Mouse (Mus musculus): Measurements from ENCODE around the gene Gm20388.

The Gm20388 gene

DNA sequence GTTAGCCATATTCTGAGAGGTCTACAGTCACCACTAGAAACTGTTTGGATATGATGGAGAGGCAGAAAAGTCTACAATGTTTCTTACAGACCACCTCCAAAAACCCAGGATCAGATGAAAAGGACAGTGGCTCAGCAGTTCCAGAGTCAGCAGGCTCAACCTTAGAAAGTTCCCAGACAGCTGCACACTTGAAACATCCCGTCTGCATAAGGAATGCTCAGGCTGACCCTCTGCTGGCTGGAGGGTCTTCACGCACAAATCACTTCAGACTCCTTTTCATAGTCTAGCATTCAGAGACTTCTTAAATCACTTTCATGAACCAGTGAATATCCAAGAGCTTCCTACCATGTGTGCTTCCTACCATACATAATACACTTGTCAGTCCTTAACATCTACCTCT is 3081.7 kb downstream of the Gm20388 start:
- DNase-seq: no peak

DNA sequence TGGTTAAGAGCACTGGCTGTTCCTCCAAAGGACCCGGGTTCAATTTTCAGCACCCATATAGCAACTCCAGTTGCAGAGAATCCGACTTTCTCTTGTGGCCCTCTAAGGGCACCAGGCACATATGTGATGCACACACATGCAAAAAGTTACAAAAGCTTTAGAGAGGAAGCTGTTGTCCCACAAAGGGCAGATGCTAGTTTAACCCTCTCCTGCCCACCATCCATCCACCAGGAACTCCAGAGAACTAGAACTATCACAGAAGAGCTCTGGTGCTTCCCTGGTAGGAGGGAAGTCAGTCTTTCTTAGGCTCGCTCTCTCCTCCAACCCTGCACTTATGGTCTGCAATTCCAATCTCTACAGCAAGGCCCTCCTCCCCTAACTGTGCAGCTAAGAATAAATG is 3082.4 kb downstream of the Gm20388 start:
- no peak for DNase-seq

DNA sequence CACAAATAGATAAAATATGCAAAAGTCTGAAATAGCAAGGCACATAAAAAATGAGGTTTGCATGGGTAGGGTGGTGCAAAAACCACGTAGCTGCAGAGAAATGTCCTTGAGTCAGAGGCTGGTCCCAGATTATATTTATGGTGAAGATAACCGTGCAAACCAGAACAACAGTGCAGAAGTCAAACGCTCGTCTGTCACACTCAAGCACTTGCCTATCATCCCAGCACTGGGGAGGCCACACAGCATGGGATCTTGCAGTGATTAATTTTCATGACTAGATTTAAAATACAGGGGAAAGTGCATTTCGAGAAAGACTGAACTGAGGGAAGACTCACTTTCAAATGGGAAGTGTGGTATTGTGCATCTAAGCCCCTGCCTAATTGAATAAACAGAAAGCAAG is 3083.1 kb downstream of the Gm20388 start:
- no peak for DNase-seq

DNA sequence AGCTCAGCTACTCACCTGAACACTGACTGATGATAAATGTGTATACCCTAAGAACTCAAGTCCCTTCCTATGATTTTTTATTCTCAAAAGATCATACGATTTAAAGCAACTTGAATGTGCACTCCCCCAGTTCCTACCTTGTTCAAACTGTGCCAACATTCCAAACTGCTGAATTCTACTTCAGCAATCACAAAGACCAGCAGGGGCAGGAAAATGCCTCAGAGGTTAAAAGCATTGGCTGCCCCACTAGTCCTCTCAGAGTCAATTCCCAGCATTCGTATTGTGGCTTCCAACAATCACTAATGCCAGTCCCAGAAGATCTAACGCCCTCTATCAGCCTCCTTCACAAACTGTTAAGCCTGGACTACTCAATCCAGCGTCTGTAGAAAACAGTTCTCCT is 3087.3 kb downstream of the Gm20388 start:
- no peak for DNase-seq

DNA sequence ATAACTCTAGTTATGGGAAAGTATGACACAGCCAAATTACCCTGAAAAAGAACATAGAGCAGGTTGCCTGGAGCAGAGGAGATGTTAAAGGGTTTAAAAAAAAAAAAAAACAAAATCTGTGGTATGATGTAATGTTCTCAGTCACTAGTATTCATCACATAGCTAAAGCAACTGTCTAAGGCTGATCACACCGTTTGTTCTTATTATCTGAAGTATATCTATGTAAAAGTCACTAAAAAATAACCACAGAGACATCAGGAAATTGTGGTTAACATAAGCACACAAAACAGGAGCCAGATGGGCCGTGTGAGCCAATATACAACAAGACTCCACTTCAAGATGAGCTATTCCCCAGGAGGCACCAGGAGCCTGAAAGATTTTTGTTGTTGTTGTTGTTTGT is 3089.7 kb downstream of the Gm20388 start:
- no peak for DNase-seq

DNA sequence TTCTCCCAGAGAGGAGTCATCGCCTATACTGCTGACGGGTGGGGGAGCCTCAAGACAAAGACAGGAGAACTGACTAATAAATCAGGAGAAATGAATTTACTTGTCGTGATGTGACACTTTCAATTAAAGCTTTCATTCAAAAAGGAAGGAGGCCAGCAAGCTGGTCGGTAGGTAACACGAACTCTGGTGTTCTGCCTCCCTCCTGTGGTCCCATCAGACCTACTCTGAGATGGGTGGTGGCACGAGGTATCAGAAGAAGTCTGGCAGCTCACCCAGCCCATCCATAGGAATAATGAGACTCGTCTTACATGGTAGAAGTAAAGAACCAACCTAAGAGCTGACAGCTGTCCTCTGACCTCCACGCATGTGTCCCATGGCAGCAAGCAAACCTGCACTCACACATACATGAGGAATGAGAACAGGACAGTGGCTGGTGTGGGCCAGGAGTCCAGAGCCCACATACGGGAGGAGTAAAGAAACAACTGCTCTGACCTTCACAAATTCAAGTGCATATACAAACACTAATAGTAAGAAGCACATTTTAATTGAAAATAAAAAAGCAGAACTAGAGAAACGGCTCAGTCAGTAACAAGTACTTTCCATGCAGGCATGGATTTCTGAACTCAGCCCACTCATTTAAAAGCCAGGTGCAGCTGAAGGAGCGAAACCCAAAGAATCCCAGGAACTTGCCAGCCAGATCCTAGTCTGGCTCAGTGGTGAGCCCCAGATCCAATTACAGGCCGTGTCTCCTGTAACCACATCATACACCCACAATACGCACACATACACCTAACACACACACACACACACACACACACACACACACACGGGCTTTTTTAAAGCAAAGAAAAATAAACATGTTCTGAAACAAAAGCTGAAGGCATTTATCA is 3093.6 kb downstream of the Gm20388 start:
- DNase-seq: no peak

DNA sequence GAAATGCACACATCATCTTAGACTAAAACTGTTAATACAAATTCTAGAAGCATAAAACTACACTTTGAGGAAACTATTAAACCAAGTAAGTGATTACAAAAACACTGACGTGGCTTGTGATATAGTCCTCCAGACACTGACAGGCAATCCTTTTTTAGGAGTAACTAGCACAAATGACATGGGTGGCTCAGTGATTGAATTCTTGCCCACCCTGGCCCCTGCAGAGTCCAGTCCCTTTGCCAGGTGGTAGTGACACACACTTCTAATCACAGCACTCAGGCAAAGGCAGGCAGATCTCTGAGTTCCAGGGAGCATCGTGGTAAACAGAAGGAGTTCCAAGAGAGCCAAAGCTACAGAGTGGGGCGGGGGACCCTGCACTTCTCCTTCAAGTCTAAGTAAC is 3094.7 kb downstream of the Gm20388 start:
- no peak for DNase-seq

DNA sequence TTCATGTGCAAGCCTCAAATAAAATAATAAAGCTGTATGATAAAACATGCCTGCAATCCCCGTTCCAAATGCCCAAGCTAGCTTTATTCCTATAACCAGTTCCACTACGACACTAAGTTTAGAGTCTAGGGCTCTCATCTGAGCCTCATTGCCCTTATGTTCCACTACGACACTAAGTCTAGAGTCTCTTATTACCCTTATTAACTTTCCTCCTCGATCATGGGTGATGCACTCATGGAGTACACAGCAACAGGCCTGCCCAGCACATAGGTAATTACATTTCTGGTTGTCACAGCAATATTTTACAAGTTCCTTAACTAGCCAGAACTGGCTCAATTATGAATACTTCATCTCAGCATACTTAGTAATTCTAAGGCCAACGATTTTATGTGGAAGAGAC is 3095.2 kb downstream of the Gm20388 start:
- DNase-seq: no peak

DNA sequence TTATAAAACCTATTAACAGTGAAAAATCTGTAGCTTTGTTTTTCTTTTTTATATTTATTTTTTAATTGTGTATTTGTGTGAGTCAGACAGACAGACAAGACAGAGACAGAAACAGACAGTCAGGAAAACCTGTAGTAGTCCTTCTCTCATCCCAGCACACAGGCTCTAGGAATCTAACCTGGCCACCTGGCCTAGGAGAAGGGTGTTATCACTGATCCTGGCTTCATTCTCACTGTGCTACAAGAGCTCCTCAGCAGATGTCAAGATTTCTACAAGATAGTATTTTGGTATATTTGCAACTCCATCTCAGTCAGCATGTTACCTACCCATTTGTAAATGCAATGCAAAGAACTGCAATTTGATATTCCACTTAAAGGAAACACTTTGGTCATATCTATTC is 3100.7 kb downstream of the Gm20388 start:
- no peak for DNase-seq

DNA sequence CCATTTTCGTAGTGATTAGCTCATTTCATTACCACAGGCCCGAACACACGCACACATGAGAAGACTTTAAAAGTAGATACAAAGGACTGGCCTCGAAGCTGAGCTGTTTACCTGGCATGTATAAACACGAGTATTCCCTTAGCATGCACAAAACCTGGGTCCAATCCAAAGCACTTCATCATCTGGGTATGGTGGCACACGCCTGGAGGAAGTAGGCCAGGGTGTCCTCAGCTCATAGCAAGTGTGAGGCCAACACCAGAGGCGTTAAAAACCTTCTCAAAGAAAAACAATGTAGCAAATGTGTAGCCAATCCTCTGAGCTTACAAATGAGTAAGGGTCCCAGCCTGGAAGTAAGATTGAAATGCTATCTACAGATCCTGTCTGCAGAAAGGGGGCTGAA is 3103.8 kb downstream of the Gm20388 start:
- no peak for DNase-seq

DNA sequence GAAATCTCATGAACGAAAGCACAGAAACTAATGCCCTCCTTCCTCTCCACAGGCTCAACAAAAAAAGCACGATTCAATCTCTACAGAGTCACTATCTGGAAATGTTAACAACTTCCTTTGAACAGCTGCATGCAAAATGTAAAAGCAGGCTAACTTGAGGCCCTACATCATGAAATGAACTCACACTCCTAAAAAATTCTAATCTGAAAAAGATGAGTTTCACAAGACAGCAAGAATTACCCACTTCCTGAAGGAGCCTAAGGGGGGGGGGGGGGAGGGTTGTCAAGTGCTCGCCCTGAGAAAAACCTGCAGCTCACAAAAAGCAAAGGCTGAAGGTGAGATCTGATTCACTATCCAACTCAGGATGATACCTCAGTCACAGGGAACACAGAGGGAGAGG is 3104.4 kb downstream of the Gm20388 start:
- no peak for DNase-seq

DNA sequence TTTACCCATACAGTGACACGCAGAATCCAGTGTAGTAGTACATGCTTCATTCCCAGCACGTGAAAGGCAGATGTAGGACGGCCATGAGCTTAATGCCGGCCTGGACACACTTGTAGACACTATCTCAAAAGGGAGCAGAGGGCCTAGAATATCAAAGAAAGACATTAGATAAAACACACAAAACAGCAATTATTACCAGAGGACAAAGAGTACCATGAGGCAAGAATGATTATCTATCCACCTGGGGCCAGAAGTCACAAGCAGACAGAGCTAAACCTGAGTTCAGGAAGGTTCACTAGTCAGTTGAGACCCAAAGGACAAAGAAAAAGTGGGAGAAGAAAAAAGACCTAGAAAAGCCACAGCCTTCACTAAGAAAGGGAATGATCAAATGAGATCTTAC is 3106.5 kb downstream of the Gm20388 start:
- no peak for DNase-seq

DNA sequence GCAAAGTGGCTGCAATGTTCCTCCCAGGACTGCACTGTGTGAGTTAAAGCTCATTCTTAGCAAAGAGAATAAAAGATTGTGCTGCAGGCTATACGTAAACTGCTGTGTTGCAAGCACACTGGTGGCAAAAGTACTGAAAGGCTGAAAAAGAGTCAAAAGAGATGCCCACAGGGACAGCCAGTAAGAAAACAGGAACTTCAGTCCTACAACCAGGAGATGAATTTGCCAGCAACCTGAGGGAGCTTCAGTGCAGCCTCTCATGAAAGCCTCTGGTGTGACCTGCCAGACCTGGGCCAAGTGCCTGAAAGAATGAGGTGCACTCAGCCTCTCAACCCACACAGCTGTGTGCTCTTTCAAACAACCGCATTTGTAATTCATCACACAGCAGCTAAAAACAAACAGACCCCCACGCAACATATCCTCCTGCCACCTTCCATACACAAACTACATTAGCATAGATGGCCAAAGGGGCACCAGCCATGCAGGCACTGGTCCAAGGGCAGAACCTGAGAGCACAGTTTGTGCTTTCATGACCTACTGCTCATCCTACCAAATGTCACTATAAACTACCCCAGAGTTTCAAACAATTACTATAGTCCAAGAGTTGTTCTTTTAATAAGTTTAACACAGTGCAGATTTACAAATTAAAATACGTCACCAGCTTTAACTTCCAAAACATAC is 3108.0 kb downstream of the Gm20388 start:
- no peak for DNase-seq

DNA sequence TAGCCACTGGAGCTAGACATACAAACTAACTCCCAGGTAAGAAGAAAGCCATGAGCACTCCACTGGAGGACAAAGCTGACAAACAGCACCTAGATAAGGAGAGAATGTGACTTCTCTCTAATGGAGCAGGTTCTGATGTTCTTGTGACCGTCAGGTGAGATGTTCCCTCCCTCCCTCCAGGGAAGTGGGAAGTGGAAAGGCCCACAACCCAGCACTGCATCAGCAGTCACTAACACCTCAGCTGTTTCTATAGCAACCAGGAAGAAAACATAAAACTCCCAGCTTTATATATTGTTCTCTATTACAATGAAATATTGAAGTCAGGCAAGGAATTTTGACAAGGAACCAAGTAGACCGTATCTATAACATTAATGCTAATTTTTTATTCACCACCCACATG is 3109.4 kb downstream of the Gm20388 start:
- DNase-seq: peak in 1 of 2 experiments; percentile 46

DNA sequence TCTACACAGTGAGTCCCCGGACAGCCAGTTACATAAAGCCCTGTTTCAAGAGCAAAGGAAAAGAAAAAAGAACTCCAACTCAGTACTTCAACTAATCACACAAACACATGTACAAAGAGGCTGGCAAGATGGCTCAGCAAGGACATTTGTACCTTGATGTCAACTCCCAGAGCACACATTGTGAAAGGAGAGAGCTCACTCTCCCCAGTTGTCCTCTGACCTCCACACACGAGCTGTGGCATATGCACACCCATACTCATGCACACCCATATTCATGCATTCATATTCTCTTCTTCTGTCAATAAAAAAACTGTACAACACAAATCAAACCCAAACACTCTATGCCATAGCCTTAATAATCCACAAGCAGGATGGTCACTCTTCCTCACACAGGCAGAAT is 3110.2 kb downstream of the Gm20388 start:
- no peak for DNase-seq

DNA sequence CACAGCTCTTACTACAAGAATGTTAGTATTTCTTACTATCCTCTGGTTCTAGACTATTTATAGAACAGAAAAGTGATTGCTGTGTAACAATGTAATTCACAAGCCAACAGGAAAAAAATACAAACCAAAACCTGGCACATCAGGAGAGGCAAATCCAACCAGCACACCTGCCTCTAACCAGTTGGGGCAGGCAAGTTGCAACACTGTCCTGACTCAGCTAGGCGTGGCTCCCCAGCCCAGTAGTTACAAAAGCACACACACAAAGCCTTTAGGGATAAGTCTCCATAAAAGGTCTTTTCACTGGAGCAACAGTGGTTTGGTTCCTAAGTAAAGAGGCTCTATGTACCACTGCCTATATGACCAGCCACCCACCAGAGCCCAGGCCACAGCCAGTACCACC is 3110.6 kb downstream of the Gm20388 start:
- DNase-seq: no peak

DNA sequence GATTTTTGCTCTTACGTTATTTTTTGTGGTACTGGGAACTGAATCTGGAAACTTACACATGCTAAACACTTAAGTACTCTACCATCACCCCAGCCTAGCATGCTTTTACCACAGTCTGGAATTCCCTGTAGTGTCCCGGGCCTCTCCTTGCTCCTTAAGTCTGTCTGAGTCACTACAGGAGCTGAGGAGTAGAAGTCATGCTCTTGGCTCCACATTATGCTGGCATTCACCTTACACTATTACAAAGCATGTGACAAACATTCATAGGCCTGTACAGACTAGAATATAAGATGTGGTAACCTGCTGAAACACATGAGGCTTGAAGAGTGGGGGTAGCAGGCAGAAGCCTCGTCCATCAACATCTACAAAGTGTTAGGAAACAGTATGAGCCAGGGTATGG is 3112.1 kb downstream of the Gm20388 start:
- no peak for DNase-seq

DNA sequence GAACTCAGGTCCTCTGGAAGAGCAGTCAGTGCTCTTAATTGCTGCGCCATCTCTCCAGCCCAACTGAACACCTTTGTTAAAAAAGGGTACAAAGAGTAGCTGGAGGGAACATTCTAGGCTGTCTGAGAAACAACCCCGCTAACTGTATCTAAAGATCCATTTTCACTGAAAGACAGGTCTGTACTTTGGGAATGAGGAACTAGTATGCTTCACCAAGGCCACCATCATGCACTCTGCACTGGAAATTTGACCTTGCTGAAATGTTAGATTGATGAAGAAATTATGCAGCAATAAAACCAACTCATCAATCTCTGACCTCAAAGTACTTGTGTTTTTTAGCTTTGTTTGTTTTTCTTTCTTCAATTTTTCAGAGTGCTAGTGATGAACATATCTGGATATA is 3113.6 kb downstream of the Gm20388 start:
- DNase-seq: no peak

DNA sequence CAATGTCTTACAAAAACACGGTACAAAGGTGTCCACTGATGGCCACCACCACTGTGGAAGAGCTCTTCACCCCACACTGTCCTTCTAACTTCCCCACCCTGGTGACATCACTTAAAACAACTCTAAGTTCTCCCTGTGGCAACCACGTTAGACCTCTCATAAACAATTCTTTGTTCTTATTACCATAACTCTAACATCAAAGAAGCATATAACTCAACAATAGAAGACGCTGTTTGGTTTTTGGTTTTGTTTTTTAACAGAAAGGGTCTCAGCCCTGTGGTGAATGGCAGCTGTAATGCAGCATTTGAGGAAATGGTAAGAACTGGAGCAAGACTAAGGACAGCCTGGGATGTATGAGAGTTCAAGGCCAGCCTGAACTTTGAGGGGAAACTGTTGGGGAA is 3115.3 kb downstream of the Gm20388 start:
- DNase-seq: no peak

DNA sequence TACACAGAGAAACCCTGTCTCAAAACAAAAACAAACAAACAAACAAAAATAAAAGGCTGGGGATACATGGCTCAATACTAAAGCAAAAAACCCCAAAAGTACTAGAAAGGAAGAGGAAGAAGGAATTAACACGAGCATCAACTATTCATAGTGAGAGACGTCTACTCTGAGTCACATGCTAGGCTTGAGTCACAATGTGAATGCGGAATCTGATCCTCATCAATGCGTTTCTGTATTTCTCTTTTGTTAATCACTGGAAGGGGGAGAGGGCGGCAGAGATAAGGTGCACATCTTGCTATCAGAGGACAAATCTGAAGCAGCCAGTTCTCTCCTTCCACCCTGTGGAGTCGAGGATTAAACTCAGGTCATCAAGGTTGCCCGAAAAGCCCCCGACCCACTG is 3117.1 kb downstream of the Gm20388 start:
- DNase-seq: no peak

DNA sequence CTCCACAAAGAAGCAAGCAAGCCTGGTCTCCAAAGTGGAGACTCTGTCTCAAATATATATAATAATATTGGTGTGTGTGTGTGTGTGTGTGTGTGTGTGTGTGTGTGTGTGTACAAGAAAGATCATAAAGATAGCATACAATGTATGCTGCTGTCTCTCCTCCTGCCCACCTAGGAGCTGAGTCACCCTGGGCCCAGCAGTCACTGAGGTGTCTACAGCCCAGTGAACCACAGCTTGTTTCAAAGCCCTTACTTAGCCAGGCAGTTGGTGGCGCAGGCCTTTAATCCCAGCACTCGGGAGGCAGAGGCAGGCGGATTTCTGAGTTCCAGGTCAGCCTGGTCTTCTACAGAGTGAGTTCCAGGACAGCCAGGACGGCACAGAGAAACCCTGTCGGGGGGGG is 3119.4 kb downstream of the Gm20388 start:
- DNase-seq: peak in 1 of 2 experiments; percentile 37

DNA sequence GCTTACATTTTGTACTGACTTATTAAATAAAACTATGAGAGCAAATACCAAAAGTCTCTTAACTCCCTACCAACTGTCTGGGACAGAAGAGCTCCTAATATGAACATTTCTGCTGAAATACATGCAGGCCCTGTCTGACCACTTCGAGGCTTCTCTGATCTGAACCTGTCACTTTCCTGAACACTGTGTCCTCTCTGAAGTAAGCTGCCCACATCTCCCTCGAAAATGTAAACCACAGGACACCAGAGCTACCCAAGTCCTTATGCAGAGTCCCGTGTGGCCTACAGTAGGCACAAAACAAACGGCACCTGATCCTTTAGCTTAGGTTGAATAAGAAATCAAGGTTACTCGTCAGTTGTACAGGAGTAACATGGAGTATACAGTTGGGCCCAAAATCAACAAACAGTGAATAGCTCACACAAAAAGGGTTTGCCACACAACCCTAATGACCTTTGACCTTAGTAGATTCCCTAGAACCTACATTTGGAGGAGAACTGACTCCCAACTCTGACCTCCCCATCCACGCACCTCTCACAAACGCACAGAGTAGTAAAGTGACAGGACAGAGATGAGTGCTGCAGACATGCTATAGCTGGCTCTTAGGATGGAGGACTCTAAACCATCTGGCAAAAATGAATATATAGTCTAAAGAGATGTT is 3120.8 kb downstream of the Gm20388 start:
- no peak for DNase-seq

DNA sequence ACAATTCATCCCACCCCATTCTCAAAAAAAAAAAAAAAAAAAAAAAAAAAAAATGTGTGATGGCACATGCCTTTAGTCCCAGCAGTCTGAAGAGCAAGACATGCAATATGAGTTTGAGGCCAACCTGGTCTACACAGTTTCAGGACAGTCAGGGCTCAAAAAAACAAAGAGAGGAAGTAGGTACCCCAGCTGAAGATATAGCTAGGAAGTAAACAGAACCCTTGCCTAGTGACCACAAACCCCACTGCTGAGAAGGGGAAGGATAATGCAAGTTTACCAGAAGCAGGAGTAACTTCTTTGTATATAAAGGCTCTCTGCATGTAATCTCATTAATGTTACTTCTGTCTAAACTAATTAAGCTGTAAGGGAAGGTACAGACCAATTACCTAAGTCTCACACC is 3122.1 kb downstream of the Gm20388 start:
- peak; percentile 71 to 77 for DNase-seq

DNA sequence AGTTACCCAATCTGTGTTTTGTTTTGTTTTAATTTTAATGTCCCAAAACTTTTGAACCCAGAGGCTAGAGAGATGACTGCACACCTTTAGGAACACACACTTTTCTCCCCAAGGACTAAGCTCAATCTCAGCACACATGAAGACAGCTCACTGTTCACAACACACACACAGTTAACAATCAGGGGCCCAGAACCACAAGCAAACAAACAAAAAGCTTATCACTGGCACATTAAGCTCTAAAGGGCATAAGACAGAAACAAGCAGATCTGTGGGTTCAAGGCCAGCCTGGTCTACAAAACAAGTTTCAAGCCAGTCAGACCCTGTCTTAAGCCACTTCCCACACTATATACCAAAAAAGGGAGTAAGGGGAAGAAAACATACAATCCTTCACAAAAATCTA is 3122.8 kb downstream of the Gm20388 start:
- DNase-seq: no peak

All from B cell, adult 2 months (primary cell).